Mouse (Mus musculus) adrenal gland, adult 8-10 months (tissue): ENCODE results near the gene Slc46a1. TPM values are rescaled to one million over a fixed set of nuclear protein-coding genes. Genes with fewer than 3 reads are reported as not detected.
A peak's percentile ranks its signal among the peaks of the same experiment; 100 is the strongest.

Experiments
- DNase-seq: peaks from one replicate; pipeline ENCODE4 v3.0.0; 2022
- total RNA-seq, 4 experiments: library from RNA; stranded (reverse); gene quantifications; 2 replicates each; pipeline ENCODE4 v1.2.4; 2022

Gene Slc46a1
- total RNA-seq, 4 experiments from 2014 or later: 36.9 to 54.8 (median 42.6) TPM

- no peak for DNase-seq
These were observed 37.6 kb downstream of the Slc46a1 start, which contains the start of gene Sebox for GRCm38 (mm10) chr11:78502909-78503650. TSS of gene Sebox (plus strand) at chr11:78503447.

- DNase-seq: no peak
These were observed 39.9 kb downstream of the Slc46a1 start for GRCm38 (mm10) chr11:78505430-78505829.

GRCm38 (mm10) chr11:78509148-78509547 lies 43.7 kb downstream of the Slc46a1 start:
- DNase-seq: no peak

- peak; percentile 85 for DNase-seq
These were observed 46.8 kb downstream of the Slc46a1 start, which contains the start of the genes Tmem199 and Poldip2 for GRCm38 (mm10) chr11:78512025-78512957. TSS of gene Tmem199 (minus strand) at chr11:78512172. TSS of gene Poldip2 (plus strand) at chr11:78512193.

- no peak for DNase-seq
These were observed 47.8 kb downstream of the Slc46a1 start for GRCm38 (mm10) chr11:78513106-78513790.

GRCm38 (mm10) chr11:78515549-78516325 lies 50.2 kb downstream of the Slc46a1 start:
- DNase-seq: no peak

GRCm38 (mm10) chr11:78518931-78519330 lies 53.4 kb downstream of the Slc46a1 start:
- DNase-seq: no peak

Other genes starting within 250 kb of the Slc46a1 start
- gene Sdf2, start 220.0 kb upstream of the Slc46a1 start, total RNA-seq: 100 to 1,000 TPM; 118 to 156 (median 125) TPM
- 10 to 100 TPM; 71.8 to 93.4 (median 79.5) TPM for gene Supt6, start 219.7 kb upstream of the Slc46a1 start, total RNA-seq
- 100 to 1,000 TPM; 178 to 198 (median 188) TPM for gene 2610507B11Rik, start 203.9 kb upstream of the Slc46a1 start, total RNA-seq
- gene BC030499, start 174.9 kb upstream of the Slc46a1 start, total RNA-seq: 1 to 10 TPM in 3 of 4 experiments, under 1 TPM in 1; 0.26 to 1.8 (median 1.5) TPM
- gene Spag5, start 164.2 kb upstream of the Slc46a1 start, total RNA-seq: 1 to 10 TPM; 5.1 to 8.3 (median 6.9) TPM
- gene Aldoc, start 142.7 kb upstream of the Slc46a1 start, total RNA-seq: 10 to 100 TPM; 23.4 to 54.0 (median 37.5) TPM
- gene Pigs, start 137.3 kb upstream of the Slc46a1 start, total RNA-seq: 10 to 100 TPM; 83.3 to 84.7 (median 83.9) TPM
- gene Unc119, start 122.2 kb upstream of the Slc46a1 start, total RNA-seq: 10 to 100 TPM; 45.1 to 60.9 (median 53.0) TPM
- under 1 TPM; 0.20 to 0.77 (median 0.31) TPM for gene Foxn1, start 79.1 kb upstream of the Slc46a1 start, total RNA-seq
- not detected for gene Slc13a2, start 43.5 kb upstream of the Slc46a1 start, total RNA-seq
- gene Sarm1, start 32.1 kb downstream of the Slc46a1 start, total RNA-seq: 10 to 100 TPM in 2 of 4 experiments, 1 to 10 TPM in 2; 6.4 to 15.1 (median 9.0) TPM
- 1 to 10 TPM in 2 of 4 experiments, under 1 TPM in 2; 0.66 to 3.2 (median 1.1) TPM for gene Vtn, start 33.4 kb downstream of the Slc46a1 start, total RNA-seq
- gene Sebox, start 37.8 kb downstream of the Slc46a1 start, total RNA-seq: not detected
- gene Tmem199, start 46.5 kb downstream of the Slc46a1 start, total RNA-seq: 10 to 100 TPM; 27.5 to 36.3 (median 34.5) TPM
- 100 to 1,000 TPM; 129 to 171 (median 150) TPM for gene Poldip2, start 46.5 kb downstream of the Slc46a1 start, total RNA-seq
- gene Tnfaip1, start 70.6 kb downstream of the Slc46a1 start, total RNA-seq: 10 to 100 TPM; 39.9 to 52.6 (median 47.0) TPM
- 100 to 1,000 TPM; 103 to 135 (median 123) TPM for gene Ift20, start 70.7 kb downstream of the Slc46a1 start, total RNA-seq
- gene Tmem97, start 85.1 kb downstream of the Slc46a1 start, total RNA-seq: 10 to 100 TPM; 46.3 to 65.0 (median 55.8) TPM
- 10 to 100 TPM; 45.2 to 62.8 (median 54.4) TPM for gene Nlk, start 231.7 kb downstream of the Slc46a1 start, total RNA-seq